Mouse (Mus musculus): Measurements from ENCODE around the gene Zfp69. TPM values are rescaled to one million over a fixed set of nuclear protein-coding genes. Genes with fewer than 3 reads are reported as not detected.

Gene Zfp69
- polyA plus RNA-seq, 1 experiment from 2014 or later = 6.6 TPM

Small RNAs within 50 kb of the gene (microRNA-seq; reads per million reads assigned to microRNA genes)
- not detected for gene Mir7015 (ENCODE audit: borderline number of aligned reads)

Other genes with a start within 250 kb of the Zfp69 start
- gene Kcnq4, start 203.1 kb downstream of the Zfp69 start, polyA plus RNA-seq (2014; fragmentation: Nextera tagmentation; extraction: Ambion mirVana) = 3.2 and 3.9 TPM in 2 replicates
- gene Nfyc, start 120.1 kb downstream of the Zfp69 start, polyA plus RNA-seq (2014; fragmentation: Nextera tagmentation; extraction: Ambion mirVana) = 90.5 and 101 TPM in 2 replicates
- gene Rims3, start 96.9 kb downstream of the Zfp69 start, polyA plus RNA-seq (2014; fragmentation: Nextera tagmentation; extraction: Ambion mirVana) = 3.4 and 3.9 TPM in 2 replicates
- gene Exo5, start 26.7 kb downstream of the Zfp69 start, polyA plus RNA-seq (2014; fragmentation: Nextera tagmentation; extraction: Ambion mirVana) = 16.7 and 22.2 TPM in 2 replicates
- gene Smap2, start 65.5 kb upstream of the Zfp69 start, polyA plus RNA-seq (2014; fragmentation: Nextera tagmentation; extraction: Ambion mirVana) = 18.4 and 19.2 TPM in 2 replicates
- 46.4 and 71.1 TPM in 2 replicates for gene Col9a2, start 87.7 kb upstream of the Zfp69 start, polyA plus RNA-seq (2014; fragmentation: Nextera tagmentation; extraction: Ambion mirVana)
- 23.9 and 25.9 TPM in 2 replicates for gene Zmpste24, start 146.5 kb upstream of the Zfp69 start, polyA plus RNA-seq (2014; fragmentation: Nextera tagmentation; extraction: Ambion mirVana)
- gene Tmco2, start 157.5 kb upstream of the Zfp69 start, polyA plus RNA-seq (2014; fragmentation: Nextera tagmentation; extraction: Ambion mirVana) = not detected in 2 replicates

All from embryonic facial prominence, embryonic 14.5 days (tissue).